Mouse (Mus musculus): Measurements from ENCODE around the gene Ache. TPM values are rescaled to one million over a fixed set of nuclear protein-coding genes. Genes with fewer than 3 reads are reported as not detected.

The Ache gene
- 3.0 and 24.8 TPM in 2 replicates for polyA plus RNA-seq (2012; ENCODE audit: low replicate concordance)

DNA sequence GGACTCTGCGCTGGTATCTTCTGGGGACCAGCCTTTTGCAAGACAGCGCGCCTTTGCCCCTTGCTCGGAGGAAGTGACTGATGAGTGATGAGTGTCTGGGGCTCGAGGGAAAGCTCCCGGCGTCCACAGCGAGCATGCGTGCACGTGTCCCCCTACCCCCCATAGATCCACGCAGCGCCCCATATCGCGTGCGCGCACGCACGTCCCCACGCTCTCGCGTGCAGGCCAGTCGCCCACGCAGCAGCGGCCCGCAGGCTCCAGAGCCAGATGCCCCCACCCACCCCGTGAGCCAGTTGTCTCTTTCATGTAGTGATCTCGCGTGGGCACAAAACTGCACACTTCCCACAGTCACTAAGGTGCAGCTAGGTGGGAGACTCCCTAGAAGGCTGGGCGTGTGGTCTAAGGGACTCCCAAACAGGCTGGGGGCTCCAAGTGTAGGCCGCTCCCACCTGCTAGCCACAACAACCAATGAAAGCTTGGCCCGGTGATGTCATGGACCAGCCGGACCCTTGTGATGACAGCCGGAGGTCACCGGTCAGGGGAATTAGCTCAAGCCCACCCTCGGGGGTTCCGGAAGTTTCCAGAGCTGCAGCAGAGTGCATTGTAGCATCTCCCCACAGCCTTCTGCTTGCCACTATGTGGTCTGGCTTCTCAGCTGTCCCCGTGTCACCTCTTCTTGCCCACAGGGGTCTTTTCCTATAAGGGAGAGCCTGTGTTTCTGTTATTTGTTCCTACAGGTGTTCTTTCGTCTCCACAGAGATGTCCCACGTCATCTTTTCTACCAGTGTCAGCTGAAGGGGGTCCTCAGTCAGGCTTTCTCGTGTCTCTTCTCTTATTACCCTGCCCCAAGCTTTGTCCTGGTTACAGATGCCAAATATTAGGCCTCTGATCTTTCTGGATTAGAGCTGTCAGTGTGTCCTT, at the start of gene Ache:
Gene Ache, plus strand, starts transcription at position 488 of the 921 bp plus-strand sequence.

DNA sequence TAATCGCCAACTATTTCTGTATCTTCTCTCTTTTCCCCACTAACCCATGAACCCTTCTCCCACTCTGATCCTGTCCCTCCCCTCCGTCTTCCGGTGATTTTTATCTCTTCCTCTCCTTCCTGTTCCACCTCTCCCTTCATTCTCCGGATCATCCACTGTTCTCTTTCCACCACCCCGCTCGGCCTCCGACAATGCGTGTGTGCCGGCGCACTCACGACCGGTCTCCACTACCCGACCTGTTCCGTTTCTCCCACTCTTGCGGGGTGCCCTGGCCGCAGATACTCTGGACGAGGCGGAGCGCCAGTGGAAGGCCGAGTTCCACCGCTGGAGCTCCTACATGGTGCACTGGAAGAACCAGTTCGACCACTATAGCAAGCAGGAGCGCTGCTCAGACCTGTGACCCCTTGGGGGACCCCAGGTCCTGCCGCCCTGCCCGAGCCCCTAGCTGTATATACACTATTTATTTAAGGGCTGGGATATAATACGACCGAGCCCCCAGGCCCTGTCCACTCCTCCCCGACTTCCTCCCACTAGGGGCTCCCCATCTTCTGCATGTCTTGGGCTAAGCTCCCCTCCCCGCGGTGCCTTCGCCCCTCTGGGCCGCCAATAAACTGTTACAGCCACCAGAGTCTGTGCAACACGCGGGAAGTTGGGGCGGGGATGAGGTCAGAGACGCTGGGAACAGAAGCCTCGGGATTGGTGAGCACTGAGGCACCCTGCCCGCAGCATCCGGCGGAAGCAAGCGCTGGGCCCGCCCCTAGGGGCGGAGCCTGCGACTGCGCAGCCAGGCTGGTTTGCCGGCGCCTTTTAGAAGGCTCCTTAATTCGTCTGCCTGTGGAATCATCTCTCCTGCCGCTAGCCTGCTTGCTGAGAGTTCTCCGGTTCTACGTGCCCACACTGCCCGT, 6.8 kb downstream of the Ache start, which contains the start of gene Ufsp1:
Gene Ufsp1, plus strand, starts transcription at position 791 of the 905 bp plus-strand sequence.

GRCm38 (mm10) chr5:137307071-137307912, 20.0 kb downstream of the Ache start, which contains the start of gene Srrt:
Gene Srrt (minus strand): TSS chr5:137307674.

DNA sequence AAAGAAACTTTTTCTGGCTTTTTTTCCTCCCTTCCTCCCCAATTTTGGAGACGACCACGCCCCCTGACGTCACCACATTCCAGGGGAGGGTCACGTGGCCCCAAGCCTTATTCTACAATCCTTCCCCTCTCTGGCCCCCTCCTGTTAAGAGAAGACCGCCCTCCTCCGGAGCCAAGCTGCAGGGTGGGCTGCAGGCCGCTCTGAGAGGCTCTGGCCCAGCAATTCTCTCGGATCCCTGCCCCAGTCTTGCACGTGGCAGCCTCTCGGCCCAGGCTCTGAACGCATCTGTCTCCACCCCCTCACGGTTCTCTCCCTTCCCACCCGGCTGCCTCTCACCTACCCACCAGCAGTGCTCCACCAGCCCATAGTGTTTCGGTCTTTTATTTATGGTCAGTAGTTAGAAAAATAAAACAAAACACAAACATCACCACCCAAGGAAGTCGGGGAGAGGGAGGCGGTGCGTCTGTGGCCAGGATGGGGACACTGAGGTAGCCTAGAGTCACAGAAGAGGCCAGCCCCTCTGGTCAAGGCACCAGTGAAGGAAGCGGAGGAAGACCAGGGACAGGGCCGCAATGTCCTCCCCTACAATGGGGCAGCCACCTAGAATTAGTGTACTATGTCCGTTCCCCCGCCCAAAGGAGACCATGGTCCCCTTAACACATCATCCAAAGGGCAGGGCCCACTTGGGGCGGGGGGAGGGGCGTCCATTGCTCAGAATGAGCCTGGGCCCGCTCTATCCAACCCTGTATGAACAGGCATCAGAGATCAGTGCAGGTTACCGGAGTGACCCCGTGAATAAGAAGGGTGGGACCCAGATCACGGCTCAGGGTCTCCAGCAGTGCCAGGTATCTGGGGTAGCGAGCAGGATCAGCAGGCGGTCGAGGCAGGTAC, 27.1 kb downstream of the Ache start, which contains the start of gene Trip6:
Gene Trip6, minus strand, starts transcription at position 212 of the 891 bp plus-strand sequence.

DNA sequence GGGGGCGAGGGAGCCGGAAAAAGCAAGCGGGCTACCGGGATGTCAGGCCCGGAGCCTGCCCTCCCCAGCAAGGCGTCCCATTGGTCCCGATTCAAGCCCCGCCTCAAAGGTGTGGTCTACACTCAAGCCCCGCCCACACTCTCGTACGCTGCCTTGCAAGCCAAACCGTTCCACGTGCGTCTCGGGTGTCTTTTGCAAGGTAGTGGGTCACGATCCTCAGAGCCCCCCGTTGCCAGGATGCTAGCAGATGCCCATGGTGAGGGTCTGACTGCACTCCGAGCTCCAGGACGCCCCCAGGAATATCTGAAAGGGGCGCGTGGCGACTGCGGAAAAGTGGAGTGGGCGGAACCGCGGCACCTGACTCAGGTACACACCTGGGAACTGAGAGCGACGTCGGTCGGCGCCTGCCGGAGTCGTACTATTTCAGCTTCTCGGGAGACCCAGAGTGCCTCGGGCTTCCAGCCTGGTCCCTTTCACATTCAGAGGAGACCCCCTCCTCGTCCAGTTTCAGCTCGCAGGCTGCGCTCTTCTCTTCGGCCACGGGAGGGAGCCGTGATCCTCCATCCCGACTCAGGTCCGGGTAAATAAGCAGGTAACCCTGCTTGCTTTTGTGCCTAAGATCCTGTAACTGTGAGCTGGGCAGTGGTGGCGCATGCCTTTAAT, 46.3 kb downstream of the Ache start, which contains the start of gene Slc12a9:
Gene Slc12a9, minus strand, starts transcription at position 86 of the 663 bp plus-strand sequence.

Other genes starting within 250 kb of the Ache start
- gene Ap1s1, start 241.4 kb upstream of the Ache start, polyA plus RNA-seq (2012; ENCODE audit: low replicate concordance), result 43.9 and 74.6 TPM in 2 replicates
- gene Serpine1, start 215.3 kb upstream of the Ache start, polyA plus RNA-seq (2012; ENCODE audit: low replicate concordance), result not detected in 2 replicates
- 24.2 and 63.5 TPM in 2 replicates for gene Trim56, start 171.3 kb upstream of the Ache start, polyA plus RNA-seq (2012; ENCODE audit: low replicate concordance)
- gene Muc3, start 138.2 kb upstream of the Ache start, polyA plus RNA-seq (2012; ENCODE audit: low replicate concordance), result not detected in 2 replicates
- gene Muc3a, start 75.1 kb upstream of the Ache start, polyA plus RNA-seq (2012; ENCODE audit: low replicate concordance), result 0.75 and 1.0 TPM in 2 replicates
- 3.3 and 10.5 TPM in 2 replicates for gene Ufsp1, start 7.1 kb downstream of the Ache start, polyA plus RNA-seq (2012; ENCODE audit: low replicate concordance)
- gene Srrt, start 20.2 kb downstream of the Ache start, polyA plus RNA-seq (2012; ENCODE audit: low replicate concordance), result 292 and 329 TPM in 2 replicates
- 8.5 and 16.7 TPM in 2 replicates for gene Trip6, start 26.9 kb downstream of the Ache start, polyA plus RNA-seq (2012; ENCODE audit: low replicate concordance)
- 19.9 and 21.4 TPM in 2 replicates for gene Slc12a9, start 46.1 kb downstream of the Ache start, polyA plus RNA-seq (2012; ENCODE audit: low replicate concordance)
- 0.77 and 1.5 TPM in 2 replicates for gene Ephb4, start 62.6 kb downstream of the Ache start, polyA plus RNA-seq (2012; ENCODE audit: low replicate concordance)
- 0.27 and 1.3 TPM in 2 replicates for gene Zan, start 189.5 kb downstream of the Ache start, polyA plus RNA-seq (2012; ENCODE audit: low replicate concordance)
- 22.2 and 55.1 TPM in 2 replicates for gene Pop7, start 215.0 kb downstream of the Ache start, polyA plus RNA-seq (2012; ENCODE audit: low replicate concordance)
- gene Gigyf1, start 231.0 kb downstream of the Ache start, polyA plus RNA-seq (2012; ENCODE audit: low replicate concordance), result 93.0 and 157 TPM in 2 replicates
- gene Epo, start 245.7 kb downstream of the Ache start, polyA plus RNA-seq (2012; ENCODE audit: low replicate concordance), result not detected in 2 replicates
- 466 and 724 TPM in 2 replicates for gene Gnb2, start 246.0 kb downstream of the Ache start, polyA plus RNA-seq (2012; ENCODE audit: low replicate concordance)

All from hematopoietic multipotent progenitor cell, adult 10-12 weeks (in vitro differentiated cells).